Mouse (Mus musculus) heart, embryonic 12.5 days (tissue): ENCODE data around the gene Ankrd53. TPM values are rescaled to one million over a fixed set of nuclear protein-coding genes. Genes with fewer than 3 reads are reported as not detected.
"Not testable (repeated sequence)": the region's sequence is repeated elsewhere in the genome, so short reads cannot be mapped to it uniquely, and the experiment has no call there.

Source experiments
- ATAC-seq: fragments of 200-750 bp; cut with Nextera tagmentation; 2 replicates; pipeline ENCODE4 v1.8.0; 2017; ENCODE audit warnings: moderate TSS enrichment, moderate library complexity; ENCODE audit not compliant: insufficient number of reproducible peaks, low FRiP score
- H3K27ac ChIP-seq: fragments of 300-500 bp; sonication (generic); 2 replicates; pipeline ENCODE4 v1.5.1; 2016; ENCODE audit warnings: mild to moderate bottlenecking, moderate library complexity; ENCODE audit not compliant: poor library complexity, severe bottlenecking
- H3K27me3 ChIP-seq: fragments of 300-500 bp; sonication (generic); replicated peaks from 2 replicates; pipeline ENCODE4 v1.6.1; 2016; ENCODE audit warnings: mild to moderate bottlenecking, moderate library complexity
- H3K36me3 ChIP-seq: fragments of 300-500 bp; sonication (generic); 2 replicates; pipeline ENCODE4 v1.6.1; 2016; ENCODE audit warnings: mild to moderate bottlenecking, moderate library complexity
- H3K4me1 ChIP-seq: fragments of 300-500 bp; sonication (generic); replicated peaks from 2 replicates; pipeline ENCODE4 v1.6.1; 2016; ENCODE audit warnings: mild to moderate bottlenecking
- H3K4me2 ChIP-seq: fragments of 300-500 bp; sonication (generic); 2 replicates; pipeline ENCODE4 v1.6.1; 2016; ENCODE audit warnings: mild to moderate bottlenecking, moderate library complexity
- H3K4me3 ChIP-seq: fragments of 300-500 bp; sonication (generic); 2 replicates; pipeline ENCODE4 v1.5.1; 2016; ENCODE audit warnings: mild to moderate bottlenecking
- H3K9ac ChIP-seq: fragments of 300-500 bp; sonication (generic); 2 replicates; pipeline ENCODE4 v1.6.1; 2016; ENCODE audit warnings: mild to moderate bottlenecking, moderate library complexity
- H3K9me3 ChIP-seq: fragments of 300-500 bp; sonication (generic); replicated peaks from 2 replicates; pipeline ENCODE4 v1.6.1; 2016; ENCODE audit warnings: mild to moderate bottlenecking, moderate library complexity
- WGBS: fragments of 180-500 bp; shearing (Covaris S2); methylation state at CpG from one replicate; pipeline ENCODE4 v1.1.7; 2016; 5-methylcytosine and 5-hydroxymethylcytosine counted together
- polyA plus RNA-seq: library from polyadenylated mRNA; unstranded; fragments of >200 nt; fragmentation: Nextera tagmentation; extraction: Ambion mirVana; gene quantifications from 2 replicates; pipeline ENCODE4 v1.2.1, GENCODE M21; 2016

Gene Ankrd53
- polyA plus RNA-seq, 1 experiment from 2014 or later, result not detected

GRCm38 (mm10) chr6:83768485-83768884 is 6.0 kb downstream of the Ankrd53 start:
- H3K4me3 ChIP-seq, result no peak overlapping the region
- H3K9ac ChIP-seq, result no peak overlapping the region
- H3K9me3 ChIP-seq, result no peaks in the 10 kb centered on the region
- 64% methylated on average over 5 of the region's 5 CpGs for WGBS
- H3K36me3 ChIP-seq, result peaks cover 51% of the 10 kb centered on the region
- H3K4me1 ChIP-seq, result peaks cover 13% of the 10 kb centered on the region
- H3K4me2 ChIP-seq, result no peak overlapping the region
- no peak for ATAC-seq
- peaks cover 20% of the 10 kb centered on the region for H3K27me3 ChIP-seq
- H3K27ac ChIP-seq, result no peak overlapping the region

GRCm38 (mm10) chr6:83774126-83774525 is 11.7 kb downstream of the Ankrd53 start:
- Histone ChIP-seq H3K27me3 (no peaks in the 10 kb centered on the region), H3K9ac (peak overlapping the region; percentile 95; the same call in 1 of the 2 replicates), H3K4me3 (peak overlapping the region; percentile 96), H3K36me3 (peaks cover 45% of the 10 kb centered on the region), H3K4me2 (peak overlapping the region; percentile 81), H3K27ac (no peak overlapping the region), H3K9me3 (no peaks in the 10 kb centered on the region), H3K4me1 (peaks cover 16% of the 10 kb centered on the region)
- ATAC-seq, result no peak
- 67% methylated on average over 9 of the region's 9 CpGs for WGBS

- ATAC-seq, result peak; percentile 34
- Histone ChIP-seq H3K4me3 (peak overlapping the region; percentile 96), H3K9me3 (no peaks in the 10 kb centered on the region), H3K27me3 (no peaks in the 10 kb centered on the region), H3K4me1 (peaks cover 16% of the 10 kb centered on the region), H3K36me3 (peaks cover 37% of the 10 kb centered on the region), H3K4me2 (peak overlapping the region; percentile 81), H3K27ac (peak overlapping the region; percentile 82), H3K9ac (peak overlapping the region; percentile 95)
- 2% methylated on average over 14 of the region's 14 CpGs for WGBS
Measured at GRCm38 (mm10) chr6:83774781-83775563, 12.5 kb downstream of the Ankrd53 start.

GRCm38 (mm10) chr6:83775638-83776293 is 13.3 kb downstream of the Ankrd53 start, which contains the start of gene Tex261:
Gene Tex261 (minus strand): TSS chr6:83775813.
- Histone ChIP-seq H3K27ac (peak within 1 kb of the TSS; percentile 82), H3K9me3 (no peaks in the 10 kb centered on the region), H3K36me3 (peaks cover 29% of the 10 kb centered on the region), H3K4me1 (peaks cover 16% of the 10 kb centered on the region), H3K4me2 (peak within 1 kb of the TSS; percentile 81), H3K4me3 (peak within 1 kb of the TSS; percentile 96), H3K27me3 (no peaks in the 10 kb centered on the region), H3K9ac (peak within 1 kb of the TSS; percentile 95)
- ATAC-seq, result peak; percentile 94
- under 1% methylated on average over 45 of the region's 45 CpGs for WGBS

GRCm38 (mm10) chr6:83778306-83778705 is 15.9 kb downstream of the Ankrd53 start:
- WGBS, result 85% methylated on average over 7 of the region's 7 CpGs
- Histone ChIP-seq H3K4me1 (peaks cover 16% of the 10 kb centered on the region), H3K27me3 (no peaks in the 10 kb centered on the region), H3K9ac (no peak overlapping the region), H3K4me3 (no peak overlapping the region), H3K9me3 (no peaks in the 10 kb centered on the region), H3K4me2 (no peak overlapping the region), H3K36me3 (0 out of 2 replicates have a peak, but pooled peaks cover 5% of the 10 kb centered on the region), H3K27ac (no peak overlapping the region)
- no peak for ATAC-seq

GRCm38 (mm10) chr6:83779026-83779425 is 16.6 kb downstream of the Ankrd53 start:
- no peak overlapping the region for H3K4me2 ChIP-seq
- no peaks in the 10 kb centered on the region for H3K36me3 ChIP-seq
- no peak overlapping the region for H3K4me3 ChIP-seq
- peaks cover 15% of the 10 kb centered on the region for H3K4me1 ChIP-seq
- no peak for ATAC-seq
- 6% methylated on average over 5 of the region's 5 CpGs for WGBS
- no peak overlapping the region for H3K9ac ChIP-seq
- no peaks in the 10 kb centered on the region for H3K27me3 ChIP-seq
- no peaks in the 10 kb centered on the region for H3K9me3 ChIP-seq
- no peak overlapping the region for H3K27ac ChIP-seq

- Histone ChIP-seq H3K36me3 (no peaks in the 10 kb centered on the region), H3K27ac (no peak overlapping the region), H3K9me3 (no peaks in the 10 kb centered on the region), H3K27me3 (no peaks in the 10 kb centered on the region; the same call in 1 of the 2 replicates), H3K9ac (no peak overlapping the region), H3K4me3 (no peak overlapping the region), H3K4me2 (no peak overlapping the region), H3K4me1 (0 out of 2 replicates have a peak, but pooled peaks cover 6% of the 10 kb centered on the region)
- no peak for ATAC-seq
- WGBS, result 62% methylated on average over 3 of the region's 3 CpGs
Measured at GRCm38 (mm10) chr6:83786426-83786825, 24.0 kb downstream of the Ankrd53 start.

GRCm38 (mm10) chr6:83788554-83788953 is 26.1 kb downstream of the Ankrd53 start:
- Histone ChIP-seq H3K27me3 (no peaks in the 10 kb centered on the region; the same call in 1 of the 2 replicates), H3K27ac (no peak overlapping the region), H3K9me3 (no peaks in the 10 kb centered on the region), H3K4me2 (no peak overlapping the region), H3K4me1 (0 out of 2 replicates have a peak, but pooled peaks cover 9% of the 10 kb centered on the region), H3K36me3 (no peaks in the 10 kb centered on the region), H3K9ac (no peak overlapping the region), H3K4me3 (no peak overlapping the region)
- WGBS, result 77% methylated on average over 7 of the region's 7 CpGs
- no peak for ATAC-seq

GRCm38 (mm10) chr6:83790533-83790932 is 28.1 kb downstream of the Ankrd53 start:
- not testable (repeated sequence) for H3K36me3 ChIP-seq, H3K4me3 ChIP-seq, H3K27me3 ChIP-seq, H3K9ac ChIP-seq, H3K9me3 ChIP-seq, ATAC-seq, H3K4me2 ChIP-seq, H3K27ac ChIP-seq
- WGBS, result 81% methylated on average over 5 of the region's 5 CpGs
- peaks cover 15% of the 10 kb centered on the region for H3K4me1 ChIP-seq

- Histone ChIP-seq H3K9ac (no peak overlapping the region), H3K4me2 (no peak overlapping the region), H3K27ac (no peak overlapping the region), H3K4me1 (peaks cover 23% of the 10 kb centered on the region), H3K9me3 (no peaks in the 10 kb centered on the region), H3K4me3 (no peak overlapping the region), H3K36me3 (no peaks in the 10 kb centered on the region), H3K27me3 (no peaks in the 10 kb centered on the region)
- 43% methylated on average over 4 of the region's 4 CpGs for WGBS
- ATAC-seq, result no peak
Measured at GRCm38 (mm10) chr6:83791251-83791890, 28.9 kb downstream of the Ankrd53 start.

- Histone ChIP-seq H3K4me1 (peaks cover 25% of the 10 kb centered on the region), H3K4me3 (peak within 1 kb of the TSS; percentile 87), H3K27ac (peak within 1 kb of the TSS; percentile 93), H3K9ac (peak within 1 kb of the TSS; percentile 91), H3K36me3 (peaks cover 17% of the 10 kb centered on the region), H3K4me2 (peak within 1 kb of the TSS; percentile 89), H3K9me3 (no peaks in the 10 kb centered on the region), H3K27me3 (no peaks in the 10 kb centered on the region)
- WGBS, result under 1% methylated on average over 43 of the region's 43 CpGs
- ATAC-seq, result peak; percentile 96
Measured at GRCm38 (mm10) chr6:83794760-83795296, 32.4 kb downstream of the Ankrd53 start, which contains the start of gene Nagk. Gene Nagk (plus strand): TSS chr6:83794982.
